Mouse (Mus musculus): ENCODE data around the gene Slc25a35.
A peak's percentile ranks its signal among the peaks of the same experiment; 100 is the strongest.
"Not testable (repeated sequence)": the region's sequence is repeated elsewhere in the genome, so short reads cannot be mapped to it uniquely, and the experiment has no call there.

Slc25a35 gene

GRCm38 (mm10) chr11:68967337-68968282 is at the start of gene Slc25a35:
Slc25a35 (plus strand) TSS chr11:68968131.
- DNase-seq (ENCODE audit: low spot score in 2 of 2): peak; percentile 80 to 85

- no peak for DNase-seq (ENCODE audit: low spot score in 2 of 2)
Measured at GRCm38 (mm10) chr11:68923191-68923590, 44.7 kb upstream of the Slc25a35 start.

- DNase-seq (ENCODE audit: low spot score in 2 of 2): no peak
Measured at GRCm38 (mm10) chr11:68924749-68925148, 43.2 kb upstream of the Slc25a35 start.

GRCm38 (mm10) chr11:68926981-68927380 is 41.0 kb upstream of the Slc25a35 start, which contains the start of gene Odf4:
Odf4 (minus strand) TSS chr11:68927081.
- no peak for DNase-seq (ENCODE audit: low spot score in 2 of 2)

DNA sequence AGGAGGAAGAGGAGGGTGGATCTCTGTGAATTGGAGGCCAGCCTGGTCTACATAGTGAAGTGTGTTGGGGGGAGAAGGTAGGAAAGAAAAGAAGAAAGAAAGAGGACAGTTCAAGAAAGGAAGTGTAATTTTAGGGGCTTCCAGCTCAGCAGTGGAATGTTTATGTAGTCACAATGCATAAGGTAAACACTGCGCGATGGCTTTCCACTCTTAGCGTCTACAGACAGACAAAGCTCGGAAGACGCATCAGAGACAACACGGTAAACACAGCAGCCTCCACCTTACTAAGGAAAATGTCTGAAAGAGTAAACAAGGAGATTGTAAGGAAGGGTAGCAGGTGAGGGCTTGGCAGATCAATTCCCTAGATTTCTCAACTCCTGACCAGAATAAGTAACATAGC is 38.0 kb upstream of the Slc25a35 start:
- DNase-seq (ENCODE audit: low spot score in 2 of 2): no peak

- no peak for DNase-seq (ENCODE audit: low spot score in 2 of 2)
Measured at GRCm38 (mm10) chr11:68933885-68934507, 33.9 kb upstream of the Slc25a35 start.

GRCm38 (mm10) chr11:68936951-68937350 is 31.0 kb upstream of the Slc25a35 start:
- not testable (repeated sequence) for DNase-seq (ENCODE audit: low spot score in 2 of 2)

- peak; percentile 65 to 81 for DNase-seq (ENCODE audit: low spot score in 2 of 2)
Measured at GRCm38 (mm10) chr11:68939451-68940304, 28.3 kb upstream of the Slc25a35 start.

DNA sequence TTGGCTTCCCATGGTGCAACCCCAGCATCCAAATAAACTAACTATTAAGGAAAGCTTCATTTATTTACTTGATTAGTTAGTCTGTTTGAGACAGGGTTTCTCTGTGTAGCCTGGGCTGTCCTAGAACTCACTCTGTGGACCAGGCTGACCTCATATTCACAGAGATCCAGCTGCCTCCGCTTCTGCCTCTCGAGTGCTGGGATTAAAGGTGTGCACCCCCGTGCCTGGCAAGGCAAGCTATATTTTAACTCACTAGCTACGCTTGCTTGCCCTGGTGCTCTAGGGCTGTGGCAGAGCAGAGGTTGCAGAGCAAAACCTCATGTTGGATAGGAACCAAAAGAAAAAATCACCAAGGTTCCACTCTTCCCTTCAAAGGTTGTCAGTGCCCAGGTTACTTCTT is 27.4 kb upstream of the Slc25a35 start:
- DNase-seq (ENCODE audit: low spot score in 2 of 2): no peak

DNA sequence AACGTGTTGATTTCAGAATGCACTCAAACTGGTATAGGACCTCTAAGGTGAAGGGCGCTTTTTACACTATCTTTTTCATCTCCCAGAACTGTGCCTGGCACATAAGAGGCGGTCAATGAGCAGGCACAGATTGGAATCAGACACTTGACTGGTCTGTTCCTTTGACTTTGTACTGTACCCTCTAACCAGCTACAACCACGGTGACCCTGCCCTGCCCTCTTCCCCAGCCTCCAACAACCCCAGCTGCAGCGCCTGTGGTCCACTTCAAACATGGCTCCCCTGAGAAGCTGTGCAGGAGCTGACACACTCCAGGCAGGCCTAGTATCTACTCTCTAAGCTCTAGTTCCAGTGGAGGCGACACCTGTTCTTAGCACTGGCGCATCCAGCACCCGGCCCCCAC is 25.2 kb upstream of the Slc25a35 start:
- no peak for DNase-seq (ENCODE audit: low spot score in 2 of 2)

DNA sequence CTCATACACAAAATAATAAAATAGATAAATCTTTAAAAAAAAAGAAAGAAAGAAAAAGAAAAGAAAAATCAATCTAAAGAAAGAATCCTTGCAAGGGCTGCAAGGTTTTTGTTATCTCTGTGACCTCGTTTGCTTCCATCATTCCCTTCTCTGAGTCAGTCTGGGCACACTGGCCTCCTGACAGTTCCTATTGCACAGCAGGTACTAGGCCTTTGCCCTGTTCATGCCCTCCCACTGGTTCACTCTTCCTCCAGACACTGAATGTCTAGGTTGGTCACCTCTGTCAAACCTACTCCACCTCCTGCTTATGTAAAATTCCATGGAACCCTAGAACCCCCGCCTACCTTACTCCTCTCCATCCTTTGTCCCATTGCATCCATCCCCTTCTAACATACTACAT is 22.7 kb upstream of the Slc25a35 start:
- no peak for DNase-seq (ENCODE audit: low spot score in 2 of 2)

GRCm38 (mm10) chr11:68946001-68946400 is 21.9 kb upstream of the Slc25a35 start:
- DNase-seq (ENCODE audit: low spot score in 2 of 2): no peak

DNA sequence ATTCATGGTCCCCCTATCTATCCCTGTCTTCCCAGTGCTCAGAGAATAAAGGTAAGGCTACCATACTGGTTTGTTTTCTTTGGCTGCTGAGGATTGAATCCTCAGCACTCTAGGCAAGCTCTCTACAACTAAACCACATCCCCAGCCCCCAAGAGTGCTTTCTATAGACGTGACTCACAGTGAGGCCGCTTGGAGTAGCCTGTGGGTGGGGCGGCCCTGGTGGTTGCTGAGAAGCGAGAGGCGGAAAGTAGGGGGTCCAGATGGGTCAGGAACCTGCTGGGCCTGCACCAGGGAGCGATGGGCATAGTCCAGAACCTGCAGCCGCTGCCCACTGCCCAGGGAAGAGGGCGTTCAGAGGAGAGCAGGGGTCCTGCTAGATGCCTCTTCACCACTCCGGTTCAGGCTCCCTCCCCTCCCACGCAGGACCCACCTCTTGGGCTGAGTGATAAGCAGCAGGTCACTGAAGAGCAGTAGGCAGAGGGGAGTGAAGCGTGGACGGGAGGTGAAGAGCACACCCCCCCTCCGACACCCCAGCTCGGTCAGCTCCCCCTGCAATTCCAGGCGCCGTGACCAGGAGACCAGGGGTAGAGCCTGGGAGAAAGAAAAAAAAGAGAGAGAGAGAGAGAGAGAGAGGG is 21.0 kb upstream of the Slc25a35 start:
- DNase-seq (ENCODE audit: low spot score in 2 of 2): peak in 1 of 2 experiments; percentile 36

DNA sequence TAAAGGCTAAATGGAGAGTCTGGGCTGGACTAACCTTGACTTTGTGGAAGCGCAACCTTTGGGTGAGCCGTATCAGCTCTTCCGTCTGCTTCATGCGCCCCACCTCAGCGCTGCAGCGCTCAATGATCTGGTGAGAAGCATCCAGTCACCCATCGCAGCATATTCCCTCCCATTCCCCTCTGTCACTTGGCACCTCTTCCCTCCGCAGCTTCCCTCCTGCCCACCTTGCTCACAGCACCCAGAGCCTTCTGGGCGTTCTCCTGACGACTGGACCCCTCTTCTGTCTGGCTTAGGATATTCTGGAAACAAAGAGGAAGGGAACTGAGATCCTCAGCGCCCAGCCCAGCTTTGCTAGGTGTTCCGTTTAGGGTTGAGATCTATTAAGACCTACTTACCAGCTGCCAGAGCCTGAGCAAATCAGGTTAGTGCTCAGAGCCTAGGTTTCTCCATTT is 20.4 kb upstream of the Slc25a35 start:
- no peak for DNase-seq (ENCODE audit: low spot score in 2 of 2)

- no peak for DNase-seq (ENCODE audit: low spot score in 2 of 2)
Measured at GRCm38 (mm10) chr11:68953903-68954302, 14.0 kb upstream of the Slc25a35 start.

DNA sequence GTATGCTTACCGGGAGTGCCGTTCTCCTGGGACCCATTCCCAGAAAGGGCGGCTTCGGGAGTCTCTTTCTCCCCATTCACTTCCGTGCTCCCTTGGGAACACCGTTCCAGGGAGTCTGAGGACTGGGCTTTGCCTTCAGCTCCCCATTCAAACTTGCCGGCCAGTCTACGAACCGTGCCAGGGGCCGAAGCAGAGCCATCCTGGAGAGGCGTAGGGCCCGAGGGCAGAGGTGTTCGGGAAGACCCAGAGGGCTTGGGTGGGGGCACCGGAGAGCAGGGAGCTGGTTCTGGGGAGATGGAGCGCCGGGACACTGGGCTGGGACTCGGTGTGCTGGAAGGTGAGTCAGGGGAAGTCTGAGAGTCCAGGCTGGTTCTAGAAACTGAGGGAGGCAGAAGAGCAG is 13.5 kb upstream of the Slc25a35 start:
- DNase-seq (ENCODE audit: low spot score in 2 of 2): no peak

- no peak for DNase-seq (ENCODE audit: low spot score in 2 of 2)
Measured at GRCm38 (mm10) chr11:68955473-68955872, 12.5 kb upstream of the Slc25a35 start.

GRCm38 (mm10) chr11:68956107-68956506 is 11.8 kb upstream of the Slc25a35 start:
- DNase-seq (ENCODE audit: low spot score in 2 of 2): no peak

GRCm38 (mm10) chr11:68956697-68957096 is 11.2 kb upstream of the Slc25a35 start:
- no peak for DNase-seq (ENCODE audit: low spot score in 2 of 2)

GRCm38 (mm10) chr11:68957308-68957707 is 10.6 kb upstream of the Slc25a35 start, which contains the start of gene Arhgef15:
Arhgef15 (minus strand) TSS chr11:68957480.
- no peak for DNase-seq (ENCODE audit: low spot score in 2 of 2)

GRCm38 (mm10) chr11:68957971-68958370 is 10.0 kb upstream of the Slc25a35 start:
- DNase-seq (ENCODE audit: low spot score in 2 of 2): no peak
